In the genomic region with DNA sequence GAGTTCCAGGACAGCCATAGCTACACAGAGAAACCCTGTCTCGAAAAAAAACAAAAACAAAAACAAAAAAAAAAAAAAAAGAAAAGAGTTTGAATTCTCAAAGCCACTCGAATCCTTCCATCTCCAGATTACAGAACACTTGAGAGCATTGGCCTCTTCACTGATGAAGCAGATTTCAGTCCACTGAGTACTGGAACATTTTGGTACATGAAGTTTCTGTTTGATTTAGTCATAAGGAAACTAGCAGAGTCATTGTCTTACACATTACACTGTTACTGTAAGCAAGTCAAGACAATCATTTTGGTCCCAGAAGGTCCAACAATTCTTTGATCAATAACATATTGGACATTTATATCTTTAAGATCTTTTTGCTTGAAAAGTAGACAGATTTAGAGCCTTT, we compare ENCODE assay signal across 21 mouse cellular contexts. TPM values are rescaled to one million over a fixed set of nuclear protein-coding genes. Genes with fewer than 3 reads are reported as not detected.
DNase-seq lines count a peak whose midpoint lies in the region; TF ChIP-seq lines count a peak whose summit lies in the region.
"Had no signal": no experiment of that assay in that cellular context is flagged by ENCODE, and none has a peak within 500 bp of the region (broad histone marks: within the 10 kb centered on the region; RNA-seq: fewer than 3 reads in every experiment).

No protein-coding gene starts in this region.

- in situ Hi-C loops in CH12.LX (cut with MboI; ENCODE audit: low pct_ligation_motif_present, low pct_unique_long_range_greater_than_20kb, low sequenced_read_pairs): loop anchor here (10.0 to 25.0 kb wide), 4 partner anchors 62 to 402 kb away; no protein-coding TSS in a partner anchor

- dilution Hi-C loops in CH12.LX (cut with MboI; ENCODE audit: extremely low pct_ligation_motif_present, extremely low pct_unique_long_range_greater_than_20kb, low sequenced_read_pairs): no loop called here

- peaks cover 44% of the 10 kb centered on the region for H3K79me2 ChIP-seq in CH12.LX (replicated peaks; ENCODE audit: control insufficient read depth, extremely low read depth, insufficient read depth, poor library complexity, severe bottlenecking)

- peaks cover 5 to 13% of the 10 kb centered on the region in 2 experiments for H3K36me3 ChIP-seq in CH12.LX (replicated peaks in 1 of 2; ENCODE audit: control insufficient read depth in 1 of 2, insufficient read depth in 1 of 2, low read length in 1 of 2)

- H3K4me3 ChIP-seq in layer of hippocampus, adult 2 months: no peak overlapping the region
- H3K4me3 ChIP-seq in CH12.LX (replicated peaks in 1 of 3; ENCODE audit: low read depth in 2 of 3, low read length in 2 of 3, poor library complexity in 1 of 3): peak overlapping the region in 1 of 3 experiments; percentile 4
- H3K4me3 ChIP-seq: embryonic facial prominence, embryonic 10.5 days; embryonic facial prominence, embryonic 13.5 days; erythroblast, embryonic 14.5 days; forebrain, embryonic 12.5 days; forebrain, embryonic 15.5 days; hindbrain, embryonic 15.5 days; intestine, embryonic 15.5 days had no signal

- no peaks in the 10 kb centered on the region for H3K27me3 ChIP-seq in CH12.LX (replicated peaks)
- H3K27me3 ChIP-seq: embryonic facial prominence, embryonic 13.5 days; forebrain, embryonic 12.5 days; forebrain, embryonic 15.5 days; hindbrain, embryonic 15.5 days; intestine, embryonic 15.5 days had no signal

- no peak for TF ChIP-seq CTCF in layer of hippocampus, adult 2 months (conservative IDR thresholded peaks at IDR 0.05)
- no peak for TF ChIP-seq CTCF in CH12.LX (conservative IDR thresholded peaks at IDR 0.05 in 1 of 2, IDR thresholded peaks at IDR 0.05 in 1 of 2; ENCODE audit: low read depth in 2 of 2, low read length in 2 of 2)

- no peak; the same call in 1 of the 2 replicates for TF ChIP-seq RAD21 in CH12.LX (IDR thresholded peaks at IDR 0.05; ENCODE audit: low read depth, low read length)

- H3K4me2 ChIP-seq in CH12.LX (ENCODE audit: insufficient read depth, low read depth, poor library complexity, severe bottlenecking): no peak overlapping the region; the same call in 1 of the 2 replicates
- H3K4me2 ChIP-seq: embryonic facial prominence, embryonic 13.5 days; forebrain, embryonic 12.5 days; forebrain, embryonic 15.5 days; heart, embryonic 11.5 days; intestine, embryonic 15.5 days had no signal

- H3K4me1 ChIP-seq in CH12.LX (ENCODE audit: control insufficient read depth in 1 of 2, insufficient read depth in 2 of 2): peaks cover 0 to 69% of the 10 kb centered on the region in 2 experiments; a peak in 3 of 4 replicates

- no peaks in the 10 kb centered on the region for H3K9me3 ChIP-seq in CH12.LX (replicated peaks; ENCODE audit: low read length)
- H3K9me3 ChIP-seq: embryonic facial prominence, embryonic 10.5 days; embryonic facial prominence, embryonic 13.5 days; forebrain, embryonic 12.5 days; forebrain, embryonic 15.5 days; hindbrain, embryonic 15.5 days; intestine, embryonic 15.5 days had no signal

- H3K27ac ChIP-seq in layer of hippocampus, adult 2 months: peak overlapping the region; percentile 32
- H3K27ac ChIP-seq in CH12.LX (ENCODE audit: insufficient read depth, low read depth): no peak overlapping the region
- H3K27ac ChIP-seq: embryonic facial prominence, embryonic 10.5 days; embryonic facial prominence, embryonic 13.5 days; forebrain, embryonic 12.5 days; forebrain, embryonic 15.5 days; hindbrain, embryonic 15.5 days; intestine, embryonic 15.5 days had no signal

- DNase-seq in layer of hippocampus, adult 2 months (ENCODE audit: low spot score in 2 of 2): no peak
- DNase-seq in layer of hippocampus, adult 9-10 months (ENCODE audit: low spot score): no peak
- DNase-seq in 416B (ENCODE audit: low read depth) (peak; percentile 42), CH12.LX (ENCODE audit: extremely low read depth) (peak; percentile 59)
- peak; percentile 18 for DNase-seq in skeletal muscle tissue, adult 2 months (ENCODE audit: low read depth, low spot score)
- DNase-seq in urinary bladder, adult 18-20 months (ENCODE audit: low spot score in 2 of 2): no peak
- DNase-seq in heart, postnatal 4 days: no peak
- DNase-seq: adrenal gland, adult 2 months; adrenal gland, postnatal 14 days; cerebellum, adult 11-12 months; cerebellum, adult 8-10 months; cerebellum, postnatal 36 days; gastrocnemius, postnatal 14 days had no signal

- peak; percentile 90 for TF ChIP-seq EP300 in CH12.LX (IDR thresholded peaks at IDR 0.05; ENCODE audit: low read length)

- TF ChIP-seq POLR2A in CH12.LX (IDR thresholded peaks at IDR 0.05; ENCODE audit: low read depth, low read length): no peak

- H3K9ac ChIP-seq in CH12.LX (ENCODE audit: insufficient read depth, low read depth): no peak overlapping the region
- H3K9ac ChIP-seq: embryonic facial prominence, embryonic 13.5 days; forebrain, embryonic 12.5 days; forebrain, embryonic 15.5 days; hindbrain, embryonic 15.5 days; intestine, embryonic 15.5 days had no signal

TF ChIP-seq in CH12.LX, 34 proteins besides CTCF, POLR2A, EP300 and RAD21:
- TF ChIP-seq JUN (IDR thresholded peaks at IDR 0.05; ENCODE audit: insufficient read depth, low read depth, low read length): peak; percentile 90
- TF ChIP-seq USF1 (IDR thresholded peaks at IDR 0.05; ENCODE audit: low read depth, low read length): no peak
- TF ChIP-seq IRF4 (IDR thresholded peaks at IDR 0.05; ENCODE audit: low read depth, low read length): peak; percentile 95
- no peak for TF ChIP-seq PAX5 (IDR thresholded peaks at IDR 0.05; ENCODE audit: low read length)
- peak; percentile 73 for TF ChIP-seq ETS1 (conservative IDR thresholded peaks at IDR 0.05; ENCODE audit: low read depth, low read length)
- peak; percentile 47; the same call in 1 of the 2 replicates for TF ChIP-seq SIN3A (IDR thresholded peaks at IDR 0.05; ENCODE audit: low read length)
- peak; percentile 94 for TF ChIP-seq MAFK (IDR thresholded peaks at IDR 0.05; ENCODE audit: insufficient replicate concordance, low read length)
- TF ChIP-seq BHLHE40 (IDR thresholded peaks at IDR 0.05; ENCODE audit: low read depth, low read length): peak; percentile 67
- peak; percentile 97 for TF ChIP-seq JUND (conservative IDR thresholded peaks at IDR 0.05; ENCODE audit: low read depth, low read length)
- 0 out of 2 replicates have a peak, but pooled peaks have one; percentile 35 for TF ChIP-seq MYC (IDR thresholded peaks at IDR 0.05; ENCODE audit: low read depth, low read length)
- no peak for TF ChIP-seq UBTF (IDR thresholded peaks at IDR 0.05; ENCODE audit: low read depth, low read length)
- TF ChIP-seq ZNF384 (IDR thresholded peaks at IDR 0.05; ENCODE audit: low read depth, low read length): peak; percentile 47; the same call in 1 of the 2 replicates

RNA-seq across cellular contexts. Expression of a gene that starts 4.8 kb away (rescaled TPM):
- total RNA-seq in layer of hippocampus, adult 2 months (2021): 10 to 100 TPM; 14.7 to 16.9 TPM
- total RNA-seq in CH12.LX (2012; rRNA removed) (9.6 and 10.3 TPM in 2 replicates), CH12.LX (2014; rRNA removed) (25.1 and 30.8 TPM in 2 replicates)
- 13.2 and 13.7 TPM in 2 replicates for polyA plus RNA-seq in CH12.LX (2012; ENCODE audit: insufficient read length, low read depth)
- total RNA-seq in heart, postnatal 4 days (2021): 10 to 100 TPM; 11.8 to 14.2 TPM

Comparison
In these comparisons a context has a peak if more than half of its experiments do, and no peak if none do; other contexts are left out.
1. DNase-seq: peak in 416B (single experiment), CH12.LX (single experiment) and skeletal muscle tissue, adult 2 months (single experiment); none in layer of hippocampus, adult 2 months (0 of 2), layer of hippocampus, adult 9-10 months (single experiment), urinary bladder, adult 18-20 months (0 of 2) and heart, postnatal 4 days (single experiment).